12 mouse cellular contexts compared by ENCODE assay signal in genomic region chr6:140148628-140149245, GRCm38 (mm10).
DNase-seq lines count a peak whose midpoint lies in the region; ATAC-seq and TF ChIP-seq lines count a peak whose summit lies in the region.
"Had no signal": no experiment of that assay in that cellular context is flagged by ENCODE, and none has a peak within 500 bp of the region (broad histone marks: within the 10 kb centered on the region; RNA-seq: fewer than 3 reads in every experiment).

No protein-coding gene starts in this region.

- H3K36me3 ChIP-seq in intestine, embryonic 16.5 days (ENCODE audit: control insufficient read depth, insufficient read depth, low read length): no peaks in the 10 kb centered on the region

- intact Hi-C loops in left cerebral cortex, postnatal 4 days (cut with DNase I): no loop called here

- ATAC-seq in intestine, embryonic 16.5 days: 0 out of 2 replicates have a peak, but pooled peaks have one; percentile 37

- no peaks in the 10 kb centered on the region for H3K27me3 ChIP-seq in intestine, embryonic 16.5 days (replicated peaks; ENCODE audit: control insufficient read depth, insufficient read depth, low read length)
- H3K27me3 ChIP-seq: CH12.LX had no signal

- no peak overlapping the region for H3K9ac ChIP-seq in intestine, embryonic 16.5 days (ENCODE audit: low read depth, low read length)

- no peak for TF ChIP-seq POLR2A in brain, embryonic 14.5 days (IDR thresholded peaks at IDR 0.05; ENCODE audit: borderline replicate concordance, extremely low read depth, insufficient read depth, insufficient read length, poor library complexity, severe bottlenecking)

- no peak overlapping the region for H3K27ac ChIP-seq in intestine, embryonic 16.5 days (ENCODE audit: low read length)
- H3K27ac ChIP-seq: left cerebral cortex, adult 2 months had no signal

- H3K4me2 ChIP-seq in intestine, embryonic 16.5 days (ENCODE audit: low read depth, low read length): no peak overlapping the region
- H3K4me2 ChIP-seq: liver, embryonic 11.5 days had no signal

- H3K4me3 ChIP-seq in intestine, embryonic 16.5 days (ENCODE audit: low read length): no peak overlapping the region
- H3K4me3 ChIP-seq: left cerebral cortex, adult 2 months had no signal

- TF ChIP-seq CTCF in brain, embryonic 14.5 days (IDR thresholded peaks at IDR 0.05; ENCODE audit: borderline replicate concordance, extremely low read depth, insufficient read depth, insufficient read length): peak; percentile 15; the same call in 1 of the 2 replicates

- no peaks in the 10 kb centered on the region for H3K9me3 ChIP-seq in intestine, embryonic 16.5 days (ENCODE audit: control insufficient read depth, low read length)

- 75% methylated on average over 11 of the region's 11 CpGs for WGBS in intestine, embryonic 16.5 days

- DNase-seq in left cerebral cortex, postnatal 4 days: peak; percentile 7
- DNase-seq in left cerebral cortex, adult 8-10 months (ENCODE audit: low spot score in 2 of 2): no peak
- no peak for DNase-seq in brain, embryonic 14.5 days (ENCODE audit: low read depth)
- DNase-seq in kidney, postnatal 10 days: peak; percentile 21
- no peak for DNase-seq in urinary bladder, postnatal 36 days (ENCODE audit: low spot score in 2 of 2)
- DNase-seq in ovary, adult 18-20 months (ENCODE audit: low spot score): no peak
- DNase-seq: adrenal gland, postnatal 25 days; heart, postnatal 10 days had no signal

- H3K4me1 ChIP-seq in intestine, embryonic 16.5 days (ENCODE audit: control insufficient read depth, insufficient read depth, low read length): peaks cover 12% of the 10 kb centered on the region

Comparison
In these comparisons a context has a peak if more than half of its experiments do, and no peak if none do; other contexts are left out.
1. DNase-seq: peak in left cerebral cortex, postnatal 4 days (single experiment) and kidney, postnatal 10 days (single experiment); none in left cerebral cortex, adult 8-10 months (0 of 2), brain, embryonic 14.5 days (single experiment), urinary bladder, postnatal 36 days (0 of 2) and ovary, adult 18-20 months (single experiment).